Mouse (Mus musculus) cerebellum, adult 2 months (tissue): ENCODE data around the gene 1700017B05Rik. TPM values are rescaled to one million over a fixed set of nuclear protein-coding genes. Genes with fewer than 3 reads are reported as not detected.

Experiments
- DNase-seq, 2 experiments: peaks; one replicate each; pipeline ENCODE4 v3.0.0; 2021
- H3K27ac ChIP-seq: fragments of 200-500 bp; 2 replicates; pipeline ENCODE4 v1.5.1; 2012; ENCODE audit warnings: low read length, control low read depth, inconsistent platforms; ENCODE audit not compliant: insufficient read depth
- H3K27me3 ChIP-seq: fragments of 200-500 bp; 2 replicates; pipeline ENCODE4 v1.6.1; 2012; ENCODE audit warnings: inconsistent platforms, mild to moderate bottlenecking, low read length, moderate library complexity; ENCODE audit not compliant: control insufficient read depth, insufficient read depth
- H3K4me1 ChIP-seq: fragments of 200-500 bp; 2 replicates; pipeline ENCODE4 v1.6.1; 2011; ENCODE audit warnings: low read length; ENCODE audit not compliant: control insufficient read depth, insufficient read depth
- H3K4me3 ChIP-seq: fragments of 200-500 bp; replicated peaks from 2 replicates; pipeline ENCODE3; 2011; ENCODE audit warnings: mild to moderate bottlenecking, low read depth, low read length, control low read depth; ENCODE audit not compliant: insufficient read depth
- CTCF ChIP-seq: fragments of 200-500 bp; IDR thresholded peaks from 2 replicates; pipeline ENCODE4 v1.5.1; 2011; ENCODE audit warnings: low read depth, mild to moderate bottlenecking, control low read depth, low read length, moderate library complexity, borderline replicate concordance; ENCODE audit not compliant: insufficient read depth
- POLR2A ChIP-seq: fragments of 200-500 bp; IDR thresholded peaks from 2 replicates; pipeline ENCODE4 v1.6.1; 2011; ENCODE audit warnings: low read length, control low read depth, borderline replicate concordance; ENCODE audit not compliant: insufficient read depth
- WGBS: fragments of 180-500 bp; shearing (Covaris S2); methylation state at CpG from one replicate; pipeline ENCODE4 v1.1.7; 2018; 5-methylcytosine and 5-hydroxymethylcytosine counted together
- polyA plus RNA-seq: library from polyadenylated mRNA; depleted of rRNA; stranded (reverse); fragments of >200 nt; gene quantifications from 2 replicates; pipeline ENCODE4 v1.2.3, GENCODE M21; 2012

The 1700017B05Rik gene
- polyA plus RNA-seq, 1 experiment, result 4.9 TPM

DNA sequence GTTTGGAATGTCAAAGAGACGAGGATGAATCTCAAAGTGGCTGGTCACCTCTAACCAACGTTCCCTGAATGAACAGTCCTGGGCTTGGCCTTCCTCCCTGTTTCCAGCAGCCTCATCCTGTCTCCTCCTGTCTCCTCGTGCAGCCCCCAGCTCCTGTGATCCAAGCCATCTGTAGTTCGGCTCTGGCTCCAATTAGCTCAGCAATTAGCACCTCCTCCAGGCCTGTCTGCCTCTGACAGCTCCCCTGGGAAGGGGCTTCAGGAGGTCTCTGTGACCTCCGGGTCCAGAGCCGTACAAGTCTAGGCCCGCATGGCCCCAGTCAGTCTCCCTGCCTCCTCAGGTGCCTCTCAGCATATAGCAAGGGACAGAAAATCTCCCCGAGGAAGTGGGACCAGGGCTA lies 8.0 kb upstream of the 1700017B05Rik start:
- Histone ChIP-seq H3K27me3 (no peaks in the 10 kb centered on the region), H3K4me3 (no peak overlapping the region), H3K4me1 (peaks cover 14% of the 10 kb centered on the region), H3K27ac (no peak overlapping the region)
- DNase-seq, result no peak
- 47% methylated on average over 8 of the region's 8 CpGs for WGBS
- TF ChIP-seq CTCF (no peak), POLR2A (no peak)

DNA sequence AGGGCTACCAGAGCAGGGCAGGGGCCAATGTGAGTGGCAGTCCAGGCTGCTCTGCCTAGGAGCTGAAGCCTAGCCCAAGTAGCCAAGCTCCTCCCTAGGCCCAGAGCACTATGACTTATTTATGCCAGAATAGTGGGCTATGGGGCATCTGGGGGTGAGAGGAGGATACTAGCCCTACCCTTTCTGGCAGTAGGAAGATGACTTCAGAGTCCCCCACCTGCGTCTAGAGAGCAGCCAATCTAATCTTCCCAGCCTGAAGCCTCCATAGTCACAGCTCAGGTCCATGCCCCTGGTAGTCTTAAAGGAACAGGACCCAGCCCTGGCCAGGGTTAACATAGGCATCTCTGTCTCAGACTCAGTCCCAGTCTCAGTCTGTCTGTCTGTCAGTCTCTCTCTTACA lies 7.0 kb upstream of the 1700017B05Rik start:
- WGBS, result 59% methylated on average over 1 of the region's 1 CpGs
- Histone ChIP-seq H3K27ac (no peak overlapping the region), H3K4me1 (peaks cover 14% of the 10 kb centered on the region), H3K27me3 (no peaks in the 10 kb centered on the region), H3K4me3 (no peak overlapping the region)
- no peak for DNase-seq
- TF ChIP-seq POLR2A (no peak), CTCF (no peak)

DNA sequence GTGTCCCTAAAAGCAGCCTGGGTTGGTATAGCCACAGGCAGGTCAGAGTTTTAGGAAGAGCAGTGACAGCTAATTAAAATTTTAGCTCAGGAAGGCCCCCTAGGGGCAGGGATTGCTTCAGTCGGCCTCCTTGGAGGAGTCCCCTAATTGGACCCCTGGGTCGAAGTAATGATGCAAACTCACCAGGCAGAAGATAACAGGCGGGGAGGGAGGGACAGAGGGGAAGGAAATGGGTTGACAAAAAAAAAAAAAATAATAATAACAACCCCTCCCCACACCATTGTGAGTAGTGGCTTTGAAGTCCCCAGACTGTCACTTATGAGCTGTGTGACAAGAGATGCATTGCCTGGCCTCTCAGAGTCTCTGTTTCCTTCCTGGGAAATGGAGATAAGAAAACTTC lies 6.2 kb upstream of the 1700017B05Rik start:
- H3K27me3 ChIP-seq, result no peaks in the 10 kb centered on the region
- peaks cover 14% of the 10 kb centered on the region for H3K4me1 ChIP-seq
- TF ChIP-seq POLR2A, result no peak
- no peak for TF ChIP-seq CTCF
- 59% methylated on average over 3 of the region's 3 CpGs for WGBS
- no peak for DNase-seq
- H3K27ac ChIP-seq, result no peak overlapping the region
- H3K4me3 ChIP-seq, result no peak overlapping the region

DNA sequence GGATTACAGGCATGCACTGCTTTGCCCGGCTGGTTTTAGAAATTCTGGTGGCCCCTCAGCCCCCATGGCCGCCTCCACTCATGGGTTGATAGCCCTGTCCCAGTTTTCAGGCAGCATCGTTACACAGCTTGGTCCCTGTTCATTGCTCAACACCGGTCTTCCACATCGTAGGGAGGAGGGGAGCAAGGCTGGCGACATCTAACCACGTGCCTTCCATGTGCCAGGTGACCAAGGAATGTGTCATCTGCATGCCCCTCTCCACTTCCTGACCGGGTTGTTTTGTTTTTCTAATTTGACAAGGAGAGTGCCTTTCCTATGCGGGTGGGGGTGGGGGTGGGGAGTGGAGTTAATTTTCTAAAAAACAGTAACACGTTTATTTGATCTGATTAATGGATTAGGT lies 5.7 kb upstream of the 1700017B05Rik start:
- no peak for TF ChIP-seq POLR2A
- no peak for DNase-seq
- WGBS, result 72% methylated on average over 10 of the region's 10 CpGs
- Histone ChIP-seq H3K27ac (no peak overlapping the region), H3K4me1 (peaks cover 14% of the 10 kb centered on the region), H3K4me3 (no peak overlapping the region), H3K27me3 (no peaks in the 10 kb centered on the region)

DNA sequence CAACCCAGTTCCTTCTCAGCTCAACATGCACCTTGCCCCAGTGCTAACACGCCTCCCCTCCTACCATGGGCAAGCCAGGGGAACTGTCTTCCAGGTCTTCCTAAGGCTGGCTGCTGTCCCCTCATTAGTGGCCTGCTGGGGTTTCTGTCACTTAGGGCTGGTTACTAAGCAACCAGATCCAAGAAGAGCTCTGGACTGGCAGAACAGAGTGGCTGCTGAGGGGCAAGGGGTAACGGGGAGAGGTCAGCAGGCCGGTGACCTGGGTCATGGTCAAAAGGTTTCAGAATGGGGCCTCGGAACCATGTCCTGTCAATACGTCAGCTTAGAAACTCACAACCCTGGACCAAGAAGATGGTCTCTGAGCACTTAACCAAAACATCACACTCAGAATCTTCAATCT lies 5.0 kb upstream of the 1700017B05Rik start:
- H3K27ac ChIP-seq, result no peak overlapping the region
- H3K4me3 ChIP-seq, result no peak overlapping the region
- WGBS, result 78% methylated on average over 5 of the region's 5 CpGs
- TF ChIP-seq CTCF (no peak), POLR2A (no peak)
- DNase-seq, result no peak
- no peaks in the 10 kb centered on the region for H3K27me3 ChIP-seq
- H3K4me1 ChIP-seq, result peaks cover 14% of the 10 kb centered on the region

DNA sequence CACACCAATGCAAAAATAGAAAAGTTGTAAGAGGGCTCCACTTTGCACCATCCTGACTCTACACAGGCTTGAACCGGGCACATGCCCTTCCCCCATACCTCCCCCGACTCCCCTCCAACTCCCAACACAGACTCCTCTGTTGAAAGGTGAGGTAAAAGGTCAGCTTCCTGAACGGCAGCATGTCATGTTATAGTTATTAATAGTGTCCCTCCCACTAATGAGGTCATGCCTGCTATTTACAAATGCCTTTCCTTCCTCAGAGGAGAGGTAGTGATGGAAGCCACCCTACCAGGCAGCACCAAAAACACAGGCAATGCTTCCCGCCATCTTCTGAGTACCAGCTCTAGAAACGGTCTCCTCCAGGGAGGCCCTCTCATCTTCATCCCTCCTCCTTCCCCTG lies 2.7 kb upstream of the 1700017B05Rik start:
- no peaks in the 10 kb centered on the region for H3K27me3 ChIP-seq
- H3K27ac ChIP-seq, result no peak overlapping the region
- no peak for TF ChIP-seq POLR2A
- peaks cover 2% of the 10 kb centered on the region for H3K4me1 ChIP-seq
- DNase-seq, result no peak
- H3K4me3 ChIP-seq, result no peak overlapping the region
- 76% methylated on average over 5 of the region's 5 CpGs for WGBS

DNA sequence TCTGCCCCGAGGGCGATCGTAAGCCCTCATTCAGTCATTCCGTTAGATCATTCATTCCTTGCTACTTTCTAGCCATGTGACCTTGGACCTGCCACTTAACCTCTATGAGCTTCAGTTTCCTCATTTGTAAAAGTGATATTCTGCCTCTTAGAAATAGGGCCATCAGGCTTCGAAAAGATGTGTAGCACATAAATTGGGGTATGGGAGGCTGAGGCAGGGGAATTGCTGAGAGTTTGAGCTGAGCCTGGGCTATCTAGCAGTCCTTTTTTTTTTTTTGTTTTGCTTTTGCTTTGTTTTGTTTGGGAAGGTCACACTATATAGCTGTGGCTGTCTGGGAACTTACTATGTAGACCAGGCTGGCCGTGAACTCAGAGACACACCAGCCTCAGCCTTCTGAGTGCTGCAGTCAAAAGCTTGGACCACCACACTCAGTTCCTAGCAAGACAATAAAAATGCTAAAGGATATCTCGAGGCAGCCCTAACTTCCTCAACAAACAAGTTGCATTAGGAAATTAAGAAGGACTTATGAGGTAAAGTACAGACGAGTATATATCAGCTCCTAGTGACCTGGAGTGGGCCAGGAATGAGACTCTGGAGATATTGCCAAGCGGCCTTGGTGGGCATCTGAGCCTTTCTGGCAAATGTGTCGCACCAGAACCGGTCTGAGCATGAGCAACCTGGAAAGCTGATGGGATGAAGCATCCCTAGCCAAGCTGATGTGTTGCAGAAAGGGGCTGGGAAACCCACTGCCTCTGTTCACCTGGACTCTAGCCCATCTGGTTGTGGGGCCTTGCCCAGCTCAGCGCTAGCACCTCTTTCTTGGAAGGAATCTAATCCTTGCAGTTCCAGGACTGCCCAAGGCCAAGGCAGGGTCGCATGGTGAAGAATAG lies 628 bp upstream of the 1700017B05Rik start:
- peak overlapping the region; percentile 60 for H3K4me3 ChIP-seq
- no peak overlapping the region for H3K27ac ChIP-seq
- H3K27me3 ChIP-seq, result no peaks in the 10 kb centered on the region
- TF ChIP-seq CTCF, result no peak
- no peak for TF ChIP-seq POLR2A
- WGBS, result 57% methylated on average over 13 of the region's 13 CpGs
- DNase-seq, result no peak
- H3K4me1 ChIP-seq, result no peaks in the 10 kb centered on the region; the same call in 1 of the 2 replicates

DNA sequence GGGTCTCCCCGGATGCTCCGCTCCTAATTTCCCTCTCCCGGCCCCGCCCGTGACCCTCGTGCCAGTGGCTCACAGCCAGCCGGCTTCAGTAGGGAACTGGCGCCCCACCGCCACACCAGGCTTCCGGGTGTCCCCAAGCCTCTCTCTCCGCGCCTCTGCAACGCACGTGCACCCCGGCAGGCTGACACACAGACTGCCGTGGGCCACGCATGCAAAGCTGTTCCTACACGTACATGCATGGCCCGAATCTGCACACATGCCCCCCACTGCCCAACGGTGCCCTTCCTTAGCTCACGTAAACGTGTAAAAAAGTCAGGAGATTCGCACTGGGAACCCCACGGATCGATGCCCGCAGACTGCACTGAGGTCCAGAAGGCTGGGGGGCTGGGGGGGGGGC lies 898 bp downstream of the 1700017B05Rik start:
- DNase-seq, result peak in 1 of 2 experiments; percentile 38
- no peak for TF ChIP-seq CTCF
- no peak for TF ChIP-seq POLR2A

More for the DNA sequence above, 898 bp downstream of the 1700017B05Rik start:
- no peaks in the 10 kb centered on the region; the same call in 1 of the 2 replicates for H3K4me1 ChIP-seq
- peak overlapping the region; percentile 60 for H3K4me3 ChIP-seq
- H3K27me3 ChIP-seq, result no peaks in the 10 kb centered on the region
- no peak overlapping the region for H3K27ac ChIP-seq
- WGBS, result 3% methylated on average over 26 of the region's 26 CpGs
